Comparison of ENCODE assay signal across 17 mouse cellular contexts in genomic region chr13:59962676-59963664, GRCm38 (mm10).
DNase-seq lines count a peak whose midpoint lies in the region; ATAC-seq and TF ChIP-seq lines count a peak whose summit lies in the region.
"Had no signal": no experiment of that assay in that cellular context is flagged by ENCODE, and none has a peak within 500 bp of the region (broad histone marks: within the 10 kb centered on the region; RNA-seq: fewer than 3 reads in every experiment).

No protein-coding gene starts in this region.

- H3K36me3 ChIP-seq in forebrain, embryonic 10.5 days (replicated peaks) = no peaks in the 10 kb centered on the region
- H3K36me3 ChIP-seq in forebrain, embryonic 15.5 days = no peaks in the 10 kb centered on the region
- H3K36me3 ChIP-seq in forebrain, embryonic 16.5 days (ENCODE audit: control insufficient read depth, insufficient read depth) = no peaks in the 10 kb centered on the region
- no peaks in the 10 kb centered on the region for H3K36me3 ChIP-seq in limb, embryonic 14.5 days (ENCODE audit: control insufficient read depth, insufficient read depth, low read length)
- no peaks in the 10 kb centered on the region for H3K36me3 ChIP-seq in stomach, postnatal 0 days (ENCODE audit: control insufficient read depth, insufficient read depth, low read length)
- H3K36me3 ChIP-seq: heart, embryonic 12.5 days had no signal

- no peak overlapping the region for H3K4me3 ChIP-seq in forebrain, embryonic 10.5 days
- H3K4me3 ChIP-seq in forebrain, embryonic 15.5 days = no peak overlapping the region
- no peak overlapping the region for H3K4me3 ChIP-seq in forebrain, embryonic 16.5 days (replicated peaks; ENCODE audit: low read length)
- H3K4me3 ChIP-seq in limb, embryonic 14.5 days (replicated peaks; ENCODE audit: low read length) = no peak overlapping the region
- H3K4me3 ChIP-seq in stomach, postnatal 0 days (ENCODE audit: low read depth, low read length) = no peak overlapping the region
- H3K4me3 ChIP-seq: heart, embryonic 12.5 days had no signal

- H3K9ac ChIP-seq in forebrain, embryonic 15.5 days (replicated peaks) = no peak overlapping the region
- H3K9ac ChIP-seq in forebrain, embryonic 16.5 days (replicated peaks; ENCODE audit: low read depth, low read length) = no peak overlapping the region
- H3K9ac ChIP-seq in limb, embryonic 14.5 days (ENCODE audit: low read depth, low read length, severe bottlenecking) = no peak overlapping the region
- H3K9ac ChIP-seq in stomach, postnatal 0 days (ENCODE audit: low read length) = no peak overlapping the region
- H3K9ac ChIP-seq: heart, embryonic 12.5 days had no signal

- no peak for ATAC-seq in forebrain, embryonic 15.5 days (replicated peaks)
- peak; percentile 45; the same call in 1 of the 2 replicates for ATAC-seq in forebrain, embryonic 16.5 days
- ATAC-seq in limb, embryonic 14.5 days (ENCODE audit: low FRiP score, low read depth) = peak; percentile 37; the same call in 1 of the 2 replicates
- ATAC-seq in stomach, postnatal 0 days (ENCODE audit: low FRiP score, low TSS enrichment) = no peak

- DNase-seq in forebrain, embryonic 10.5 days (ENCODE audit: extremely low spot score, low spot score) = no peak
- peak; percentile 11 for DNase-seq in brain, adult 2 months (ENCODE audit: low read depth, low spot score)
- no peak for DNase-seq in limb, embryonic 14.5 days (ENCODE audit: low spot score)
- no peak for DNase-seq in spleen, adult 18-20 months
- no peak for DNase-seq in cerebellum, postnatal 10 days
- DNase-seq in stomach, postnatal 0 days (ENCODE audit: low spot score) = no peak
- DNase-seq: adrenal gland, postnatal 10 days; cerebellum, postnatal 14 days; gastrocnemius, postnatal 36 days; heart, postnatal 4 days; kidney, postnatal 36 days; layer of hippocampus, postnatal 36 days; lung, adult 18-20 months; thymus, postnatal 4 days had no signal

- 70% methylated on average over 21 of the region's 21 CpGs for WGBS in forebrain, embryonic 10.5 days
- 31% methylated on average over 21 of the region's 21 CpGs for WGBS in forebrain, embryonic 15.5 days
- WGBS in forebrain, embryonic 16.5 days = 31% methylated on average over 21 of the region's 21 CpGs
- 28% methylated on average over 21 of the region's 21 CpGs for WGBS in limb, embryonic 14.5 days
- WGBS in stomach, postnatal 0 days = 64% methylated on average over 21 of the region's 21 CpGs

- H3K4me1 ChIP-seq in forebrain, embryonic 10.5 days = peaks cover 13% of the 10 kb centered on the region
- peaks cover 7% of the 10 kb centered on the region for H3K4me1 ChIP-seq in forebrain, embryonic 15.5 days
- peaks cover 5% of the 10 kb centered on the region; the same call in 1 of the 2 replicates for H3K4me1 ChIP-seq in forebrain, embryonic 16.5 days (replicated peaks; ENCODE audit: control insufficient read depth, insufficient read depth, low read length)
- H3K4me1 ChIP-seq in limb, embryonic 14.5 days (ENCODE audit: control insufficient read depth, insufficient read depth, low read length) = peaks cover 16% of the 10 kb centered on the region; the same call in 1 of the 2 replicates
- H3K4me1 ChIP-seq in stomach, postnatal 0 days (replicated peaks; ENCODE audit: control insufficient read depth, insufficient read depth) = peaks cover 2% of the 10 kb centered on the region; the same call in 1 of the 2 replicates

- H3K27me3 ChIP-seq in forebrain, embryonic 10.5 days (ENCODE audit: poor library complexity, severe bottlenecking) = peaks cover 12% of the 10 kb centered on the region
- no peaks in the 10 kb centered on the region for H3K27me3 ChIP-seq in forebrain, embryonic 15.5 days
- H3K27me3 ChIP-seq in forebrain, embryonic 16.5 days (replicated peaks; ENCODE audit: control insufficient read depth, insufficient read depth, low read length) = no peaks in the 10 kb centered on the region
- H3K27me3 ChIP-seq in limb, embryonic 14.5 days (ENCODE audit: control insufficient read depth, insufficient read depth, low read length) = no peaks in the 10 kb centered on the region
- H3K27me3 ChIP-seq in stomach, postnatal 0 days (ENCODE audit: control insufficient read depth, insufficient read depth, low read length) = no peaks in the 10 kb centered on the region
- H3K27me3 ChIP-seq: heart, embryonic 12.5 days had no signal

- H3K4me2 ChIP-seq in forebrain, embryonic 15.5 days (replicated peaks) = no peak overlapping the region
- no peak overlapping the region for H3K4me2 ChIP-seq in forebrain, embryonic 16.5 days (ENCODE audit: low read length)
- H3K4me2 ChIP-seq in limb, embryonic 14.5 days (replicated peaks; ENCODE audit: low read depth, low read length, severe bottlenecking) = peak overlapping the region; percentile 8; the same call in 1 of the 2 replicates
- no peak overlapping the region for H3K4me2 ChIP-seq in stomach, postnatal 0 days (replicated peaks; ENCODE audit: low read depth)
- H3K4me2 ChIP-seq: heart, embryonic 12.5 days had no signal

- H3K27ac ChIP-seq in forebrain, embryonic 10.5 days = peak overlapping the region; percentile 65
- H3K27ac ChIP-seq in forebrain, embryonic 15.5 days (replicated peaks) = no peak overlapping the region
- H3K27ac ChIP-seq in forebrain, embryonic 16.5 days (ENCODE audit: low read length) = no peak overlapping the region
- peak overlapping the region; percentile 19 for H3K27ac ChIP-seq in limb, embryonic 14.5 days (replicated peaks; ENCODE audit: low read depth, low read length)
- no peak overlapping the region for H3K27ac ChIP-seq in stomach, postnatal 0 days (replicated peaks)

- TF ChIP-seq POLR2A in limb, embryonic 14.5 days (IDR thresholded peaks at IDR 0.05; ENCODE audit: borderline replicate concordance, extremely low read depth, insufficient read depth, insufficient read length) = no peak

- TF ChIP-seq CTCF in stomach, postnatal 0 days (IDR thresholded peaks at IDR 0.05; ENCODE audit: low read depth) = no peak

- TF ChIP-seq EP300 in stomach, postnatal 0 days (optimal IDR thresholded peaks at IDR 0.05) = no peak

- H3K9me3 ChIP-seq in forebrain, embryonic 10.5 days = peaks cover 3% of the 10 kb centered on the region; the same call in 1 of the 2 replicates
- no peaks in the 10 kb centered on the region for H3K9me3 ChIP-seq in forebrain, embryonic 15.5 days
- no peaks in the 10 kb centered on the region for H3K9me3 ChIP-seq in forebrain, embryonic 16.5 days (ENCODE audit: control insufficient read depth, low read length)
- no peaks in the 10 kb centered on the region for H3K9me3 ChIP-seq in limb, embryonic 14.5 days (ENCODE audit: control insufficient read depth, low read length)
- no peaks in the 10 kb centered on the region for H3K9me3 ChIP-seq in stomach, postnatal 0 days (ENCODE audit: control insufficient read depth, low read length)
- H3K9me3 ChIP-seq: heart, embryonic 12.5 days had no signal

Comparison
In these comparisons a context has a peak if more than half of its experiments do, and no peak if none do; other contexts are left out.
1. H3K27ac ChIP-seq: peak in forebrain, embryonic 10.5 days (single experiment) and limb, embryonic 14.5 days (single experiment); none in forebrain, embryonic 15.5 days (single experiment), forebrain, embryonic 16.5 days (single experiment) and stomach, postnatal 0 days (single experiment).
2. ATAC-seq: peak in forebrain, embryonic 16.5 days (single experiment) and limb, embryonic 14.5 days (single experiment); none in forebrain, embryonic 15.5 days (single experiment) and stomach, postnatal 0 days (single experiment).